Mouse (Mus musculus): ENCODE measurements around the gene Vmn1r89. TPM values are rescaled to one million over a fixed set of nuclear protein-coding genes. Genes with fewer than 3 reads are reported as not detected.

Gene Vmn1r89
- not detected in 2 replicates for polyA plus RNA-seq (2014; fragmentation: Nextera tagmentation; extraction: Ambion mirVana)

DNA sequence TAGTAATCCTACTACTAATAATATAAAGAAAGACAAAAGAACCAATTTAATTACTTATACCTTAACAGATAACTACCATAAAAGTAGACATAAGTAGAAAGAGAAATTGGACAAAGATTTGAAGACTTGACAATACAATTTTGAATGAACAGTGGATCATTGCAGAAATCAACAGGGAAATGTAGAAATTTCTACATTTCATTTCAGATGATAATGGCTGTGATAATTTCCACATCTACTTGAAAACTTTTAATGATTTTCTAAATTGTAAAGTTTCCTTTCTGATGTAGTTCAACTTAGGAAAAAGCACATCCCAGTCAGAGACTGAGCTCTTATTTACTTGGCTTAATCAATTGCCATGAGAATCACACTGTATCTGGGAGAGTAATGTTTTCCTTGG lies at the start of gene Vmn1r89:
Gene Vmn1r89, plus strand, starts transcription at position 301 of the 400 bp plus-strand sequence.
- Histone ChIP-seq H3K9me3 (ENCODE audit: control insufficient read depth, low read length) (no peaks in the 10 kb centered on the region), H3K4me1 (replicated peaks; ENCODE audit: control insufficient read depth, insufficient read depth, low read length) (no peaks in the 10 kb centered on the region), H3K4me3 (ENCODE audit: low read depth, low read length) (no peak within 1 kb of the TSS), H3K27ac (ENCODE audit: low read depth, low read length) (no peak within 1 kb of the TSS), H3K4me2 (ENCODE audit: low read depth, low read length, severe bottlenecking) (no peak within 1 kb of the TSS), H3K9ac (ENCODE audit: low read length) (no peak within 1 kb of the TSS), H3K27me3 (ENCODE audit: control insufficient read depth, insufficient read depth, low read length) (no peaks in the 10 kb centered on the region), H3K36me3 (ENCODE audit: control insufficient read depth, insufficient read depth, low read length) (no peaks in the 10 kb centered on the region)
- DNase-seq (ENCODE audit: low spot score) = no peak
- no peak for ATAC-seq (replicated peaks; ENCODE audit: low FRiP score)

DNA sequence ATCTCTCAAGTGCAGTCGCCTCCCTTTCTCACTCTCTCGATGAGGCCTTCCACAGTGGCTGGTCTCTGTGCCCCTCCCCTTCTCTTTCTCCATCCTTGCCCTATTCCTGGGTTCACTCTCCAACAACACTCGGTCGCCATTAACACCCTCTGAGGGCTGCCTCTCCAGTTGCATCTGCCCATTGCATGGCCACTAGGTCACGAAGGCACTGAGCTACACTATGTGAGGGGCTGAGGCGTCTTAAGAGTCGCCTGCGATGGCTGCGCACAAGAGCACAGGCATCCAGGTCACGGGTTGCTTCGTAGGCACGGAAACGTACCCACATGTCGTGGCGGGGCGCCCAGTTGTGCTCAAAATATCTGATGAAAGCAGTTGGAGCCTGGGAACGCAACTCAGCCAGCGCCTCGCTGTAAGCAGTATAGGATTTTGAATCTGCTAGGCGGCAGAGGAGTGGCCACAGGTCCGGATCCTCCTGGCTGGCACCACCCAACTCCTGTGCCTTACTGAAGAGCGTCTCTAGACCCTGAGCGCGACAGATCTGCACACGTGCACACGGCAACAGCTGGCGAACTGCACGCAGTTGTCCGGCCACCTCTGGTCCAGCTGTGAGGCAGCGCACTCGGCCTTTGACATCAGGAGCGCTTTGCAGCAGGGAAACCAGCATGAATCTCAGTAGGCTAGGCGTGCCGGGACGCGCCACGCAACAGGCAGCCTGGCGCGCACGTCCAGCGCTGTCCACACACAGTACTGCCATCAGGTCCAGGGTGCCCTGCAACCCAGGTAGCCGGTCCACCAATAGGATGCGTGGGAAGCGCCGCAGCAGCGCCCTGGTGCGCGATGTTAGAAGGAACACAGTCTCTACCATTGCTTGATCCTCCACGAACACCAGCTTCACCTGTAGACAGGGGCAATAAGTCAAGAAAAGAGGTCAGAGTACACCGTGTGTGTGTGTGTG lies 48.2 kb downstream of the Vmn1r89 start:
- 51% methylated on average over 50 of the region's 50 CpGs for WGBS
- no peaks in the 10 kb centered on the region for H3K9me3 ChIP-seq (ENCODE audit: control insufficient read depth, low read length)
- H3K27ac ChIP-seq (ENCODE audit: low read depth, low read length) = no peak overlapping the region
- H3K36me3 ChIP-seq (ENCODE audit: control insufficient read depth, insufficient read depth, low read length) = no peaks in the 10 kb centered on the region
- H3K27me3 ChIP-seq (ENCODE audit: control insufficient read depth, insufficient read depth, low read length) = no peaks in the 10 kb centered on the region
- no peak overlapping the region for H3K9ac ChIP-seq (ENCODE audit: low read length)
- DNase-seq (ENCODE audit: low spot score) = no peak
- no peaks in the 10 kb centered on the region for H3K4me1 ChIP-seq (replicated peaks; ENCODE audit: control insufficient read depth, insufficient read depth, low read length)
- peak; percentile 55 for ATAC-seq (replicated peaks; ENCODE audit: low FRiP score)
- H3K4me2 ChIP-seq (ENCODE audit: low read depth, low read length, severe bottlenecking) = no peak overlapping the region
- H3K4me3 ChIP-seq (ENCODE audit: low read depth, low read length) = no peak overlapping the region

DNA sequence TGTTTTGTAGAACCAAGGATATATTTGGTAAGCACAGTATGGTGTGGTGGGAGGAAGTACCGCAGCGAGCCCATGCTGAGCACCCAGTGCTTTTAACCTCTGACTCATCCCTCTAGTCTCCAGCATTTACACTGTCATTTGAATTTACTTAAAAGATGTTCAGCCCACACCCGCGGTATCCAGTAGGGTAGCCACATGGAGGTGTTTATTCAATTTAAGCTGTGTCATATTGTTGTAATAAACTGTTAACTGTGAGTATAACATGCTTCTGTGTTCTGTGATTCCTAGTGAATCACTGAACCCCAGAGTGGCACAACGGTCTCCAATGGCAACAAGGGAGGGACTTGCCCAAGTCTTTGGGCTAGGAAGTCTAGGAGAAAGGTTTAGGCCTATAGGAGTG lies 51.0 kb downstream of the Vmn1r89 start:
- DNase-seq (ENCODE audit: low spot score) = no peak
- H3K36me3 ChIP-seq (ENCODE audit: control insufficient read depth, insufficient read depth, low read length) = no peaks in the 10 kb centered on the region
- H3K9ac ChIP-seq (ENCODE audit: low read length) = no peak overlapping the region
- H3K4me3 ChIP-seq (ENCODE audit: low read depth, low read length) = no peak overlapping the region
- no peaks in the 10 kb centered on the region for H3K27me3 ChIP-seq (ENCODE audit: control insufficient read depth, insufficient read depth, low read length)
- 93% methylated on average over 5 of the region's 5 CpGs for WGBS
- no peak for ATAC-seq (replicated peaks; ENCODE audit: low FRiP score)
- H3K4me1 ChIP-seq (replicated peaks; ENCODE audit: control insufficient read depth, insufficient read depth, low read length) = no peaks in the 10 kb centered on the region
- no peak overlapping the region for H3K27ac ChIP-seq (ENCODE audit: low read depth, low read length)
- H3K9me3 ChIP-seq (ENCODE audit: control insufficient read depth, low read length) = no peaks in the 10 kb centered on the region
- no peak overlapping the region for H3K4me2 ChIP-seq (ENCODE audit: low read depth, low read length, severe bottlenecking)

DNA sequence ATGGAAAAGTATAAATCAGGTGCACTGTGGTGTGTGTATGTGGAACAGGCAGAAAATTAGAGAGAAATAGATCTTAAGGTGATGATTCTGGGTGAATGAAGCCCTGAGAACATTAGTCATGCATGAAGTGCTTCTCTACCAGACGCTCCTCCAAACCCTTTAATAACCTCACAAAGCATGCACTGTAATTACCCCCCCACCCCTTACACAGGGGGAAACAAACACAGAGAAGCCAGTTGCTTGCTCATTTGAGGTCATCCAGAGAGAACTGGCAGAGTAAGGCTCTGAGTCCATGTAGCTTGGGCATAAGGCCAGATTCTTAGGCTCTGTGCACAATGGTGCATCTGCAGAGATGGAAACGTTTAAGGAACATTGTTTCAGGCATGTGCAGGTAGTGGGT lies 51.6 kb downstream of the Vmn1r89 start:
- no peak overlapping the region for H3K4me2 ChIP-seq (ENCODE audit: low read depth, low read length, severe bottlenecking)
- H3K27ac ChIP-seq (ENCODE audit: low read depth, low read length) = no peak overlapping the region
- WGBS = 51% methylated on average over 2 of the region's 2 CpGs
- no peaks in the 10 kb centered on the region for H3K27me3 ChIP-seq (ENCODE audit: control insufficient read depth, insufficient read depth, low read length)
- H3K36me3 ChIP-seq (ENCODE audit: control insufficient read depth, insufficient read depth, low read length) = no peaks in the 10 kb centered on the region
- H3K9me3 ChIP-seq (ENCODE audit: control insufficient read depth, low read length) = no peaks in the 10 kb centered on the region
- H3K4me1 ChIP-seq (replicated peaks; ENCODE audit: control insufficient read depth, insufficient read depth, low read length) = no peaks in the 10 kb centered on the region
- DNase-seq (ENCODE audit: low spot score) (no peak), ATAC-seq (replicated peaks; ENCODE audit: low FRiP score) (no peak)
- no peak overlapping the region for H3K4me3 ChIP-seq (ENCODE audit: low read depth, low read length)
- no peak overlapping the region for H3K9ac ChIP-seq (ENCODE audit: low read length)

DNA sequence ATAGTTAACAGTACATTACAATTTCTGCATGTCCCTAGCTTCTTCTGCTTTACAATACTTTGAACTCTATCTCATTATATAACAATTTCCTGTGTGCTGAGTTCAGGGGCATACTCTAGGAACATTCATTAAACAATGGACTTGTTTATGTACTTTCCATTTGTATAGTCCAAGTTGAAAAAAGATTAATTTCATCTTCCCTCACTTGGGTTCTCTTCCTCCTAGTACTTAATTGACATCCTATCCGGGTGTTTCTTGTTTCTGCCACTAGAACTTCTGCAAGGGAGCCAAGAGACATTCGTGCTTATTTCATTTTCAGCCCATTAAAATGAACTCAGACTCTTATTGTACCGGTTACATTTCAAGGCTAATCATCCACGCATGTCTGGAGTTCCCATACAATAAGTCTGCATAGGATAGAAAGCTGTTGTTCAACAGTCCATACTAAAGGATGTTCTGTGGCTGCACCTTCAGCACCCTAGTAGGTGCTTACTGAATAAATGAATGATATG lies 56.0 kb downstream of the Vmn1r89 start:
- no peak overlapping the region for H3K4me2 ChIP-seq (ENCODE audit: low read depth, low read length, severe bottlenecking)
- no peaks in the 10 kb centered on the region for H3K36me3 ChIP-seq (ENCODE audit: control insufficient read depth, insufficient read depth, low read length)
- ATAC-seq (replicated peaks; ENCODE audit: low FRiP score) = no peak
- H3K27me3 ChIP-seq (ENCODE audit: control insufficient read depth, insufficient read depth, low read length) = no peaks in the 10 kb centered on the region
- no peak overlapping the region for H3K27ac ChIP-seq (ENCODE audit: low read depth, low read length)
- no peak for DNase-seq (ENCODE audit: low spot score)
- no peak overlapping the region for H3K9ac ChIP-seq (ENCODE audit: low read length)
- no peaks in the 10 kb centered on the region for H3K4me1 ChIP-seq (replicated peaks; ENCODE audit: control insufficient read depth, insufficient read depth, low read length)
- no peak overlapping the region for H3K4me3 ChIP-seq (ENCODE audit: low read depth, low read length)
- WGBS = 90% methylated on average over 4 of the region's 4 CpGs
- H3K9me3 ChIP-seq (ENCODE audit: control insufficient read depth, low read length) = no peaks in the 10 kb centered on the region

DNA sequence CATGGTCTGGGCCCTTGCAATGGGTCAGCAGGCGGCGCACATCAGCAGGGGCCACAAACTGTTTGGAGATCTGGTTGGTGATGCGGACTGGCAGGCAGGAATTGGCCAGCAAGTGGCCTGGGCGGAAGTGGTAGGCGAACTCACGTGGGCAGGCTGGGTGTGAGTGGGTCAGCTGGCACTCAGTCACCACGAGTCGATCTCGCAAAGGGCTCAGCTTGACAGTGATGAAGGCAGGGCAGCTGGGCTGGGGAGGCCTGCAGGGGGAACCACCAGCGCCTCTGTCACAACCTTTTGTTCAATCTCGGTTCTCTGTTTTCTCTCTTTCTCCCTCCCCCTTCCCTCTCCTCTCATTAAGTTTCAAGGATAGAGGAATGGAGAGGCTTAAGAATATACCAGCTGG lies 56.6 kb downstream of the Vmn1r89 start:
- Histone ChIP-seq H3K9ac (ENCODE audit: low read length) (no peak overlapping the region), H3K4me1 (replicated peaks; ENCODE audit: control insufficient read depth, insufficient read depth, low read length) (no peaks in the 10 kb centered on the region), H3K9me3 (ENCODE audit: control insufficient read depth, low read length) (no peaks in the 10 kb centered on the region), H3K4me3 (ENCODE audit: low read depth, low read length) (no peak overlapping the region), H3K27ac (ENCODE audit: low read depth, low read length) (no peak overlapping the region), H3K36me3 (ENCODE audit: control insufficient read depth, insufficient read depth, low read length) (no peaks in the 10 kb centered on the region), H3K27me3 (ENCODE audit: control insufficient read depth, insufficient read depth, low read length) (no peaks in the 10 kb centered on the region), H3K4me2 (ENCODE audit: low read depth, low read length, severe bottlenecking) (no peak overlapping the region)
- WGBS = 73% methylated on average over 11 of the region's 11 CpGs
- 0 out of 2 replicates have a peak, but pooled peaks have one; percentile 33 for ATAC-seq (replicated peaks; ENCODE audit: low FRiP score)
- DNase-seq (ENCODE audit: low spot score) = no peak

Other genes with a start within 250 kb of the Vmn1r89 start
- gene Zfp324, start 247.2 kb upstream of the Vmn1r89 start, polyA plus RNA-seq (2014; fragmentation: Nextera tagmentation; extraction: Ambion mirVana) = 10.8 and 11.2 TPM in 2 replicates
- 12.8 and 14.6 TPM in 2 replicates for gene Zfp446, start 235.2 kb upstream of the Vmn1r89 start, polyA plus RNA-seq (2014; fragmentation: Nextera tagmentation; extraction: Ambion mirVana)
- 0.13 TPM in 1 of 2 replicates, not detected in the other for gene Slc27a5, start 214.8 kb upstream of the Vmn1r89 start, polyA plus RNA-seq (2014; fragmentation: Nextera tagmentation; extraction: Ambion mirVana)
- gene Trim28, start 213.9 kb upstream of the Vmn1r89 start, polyA plus RNA-seq (2014; fragmentation: Nextera tagmentation; extraction: Ambion mirVana) = 507 and 586 TPM in 2 replicates
- gene Zbtb45, start 203.0 kb upstream of the Vmn1r89 start, polyA plus RNA-seq (2014; fragmentation: Nextera tagmentation; extraction: Ambion mirVana) = 31.9 and 37.3 TPM in 2 replicates
- gene Chmp2a, start 178.2 kb upstream of the Vmn1r89 start, polyA plus RNA-seq (2014; fragmentation: Nextera tagmentation; extraction: Ambion mirVana) = 114 and 127 TPM in 2 replicates
- 165 and 183 TPM in 2 replicates for gene Ube2m, start 174.7 kb upstream of the Vmn1r89 start, polyA plus RNA-seq (2014; fragmentation: Nextera tagmentation; extraction: Ambion mirVana)
- 3.8 and 4.0 TPM in 2 replicates for gene Mzf1, start 158.3 kb upstream of the Vmn1r89 start, polyA plus RNA-seq (2014; fragmentation: Nextera tagmentation; extraction: Ambion mirVana)
- gene Vmn1r85, start 117.8 kb upstream of the Vmn1r89 start, polyA plus RNA-seq (2014; fragmentation: Nextera tagmentation; extraction: Ambion mirVana) = not detected in 2 replicates
- not detected in 2 replicates for gene Vmn1r86, start 93.1 kb upstream of the Vmn1r89 start, polyA plus RNA-seq (2014; fragmentation: Nextera tagmentation; extraction: Ambion mirVana)
- not detected in 2 replicates for gene Vmn1r87, start 72.9 kb upstream of the Vmn1r89 start, polyA plus RNA-seq (2014; fragmentation: Nextera tagmentation; extraction: Ambion mirVana)
- gene Vmn1r88, start 53.5 kb upstream of the Vmn1r89 start, polyA plus RNA-seq (2014; fragmentation: Nextera tagmentation; extraction: Ambion mirVana) = 0.03 TPM in 1 of 2 replicates, not detected in the other
- gene Lig1, start 64.3 kb downstream of the Vmn1r89 start, polyA plus RNA-seq (2014; fragmentation: Nextera tagmentation; extraction: Ambion mirVana) = 159 and 172 TPM in 2 replicates
- gene Zswim9, start 65.7 kb downstream of the Vmn1r89 start, polyA plus RNA-seq (2014; fragmentation: Nextera tagmentation; extraction: Ambion mirVana) = 7.4 and 11.5 TPM in 2 replicates
- gene Pla2g4c, start 111.6 kb downstream of the Vmn1r89 start, polyA plus RNA-seq (2014; fragmentation: Nextera tagmentation; extraction: Ambion mirVana) = 1.9 and 3.1 TPM in 2 replicates
- not detected in 2 replicates for gene Cabp5, start 185.1 kb downstream of the Vmn1r89 start, polyA plus RNA-seq (2014; fragmentation: Nextera tagmentation; extraction: Ambion mirVana)
- not detected in 2 replicates for gene Bsph1, start 237.8 kb downstream of the Vmn1r89 start, polyA plus RNA-seq (2014; fragmentation: Nextera tagmentation; extraction: Ambion mirVana)

Data from forebrain, embryonic 11.5 days (tissue).